Mouse (Mus musculus) limb, embryonic 14.5 days (tissue): Measurements from ENCODE around the gene Celsr1. TPM values are rescaled to one million over a fixed set of nuclear protein-coding genes. Genes with fewer than 3 reads are reported as not detected.

ENCODE experiments used
- ATAC-seq: fragments of 200-750 bp; cut with Nextera tagmentation; 2 replicates; pipeline ENCODE4 v1.8.0; 2017; ENCODE audit warnings: low read depth, moderate number of reproducible peaks, moderate TSS enrichment; ENCODE audit not compliant: low FRiP score
- DNase-seq: peaks from one replicate; pipeline ENCODE4 v3.0.0-alpha.2; 2015; ENCODE audit warnings: low spot score
- H3K27ac ChIP-seq: fragments of 300-500 bp; sonication (generic); replicated peaks from 2 replicates; pipeline ENCODE4 v1.5.1; 2014; ENCODE audit warnings: low read depth, mild to moderate bottlenecking, low read length, moderate library complexity, mixed read lengths
- H3K27me3 ChIP-seq: fragments of 300-500 bp; sonication (generic); 2 replicates; pipeline ENCODE4 v1.6.1; 2014; ENCODE audit warnings: low read length, mixed read lengths; ENCODE audit not compliant: control insufficient read depth, insufficient read depth
- H3K36me3 ChIP-seq: fragments of 300-500 bp; sonication (generic); 2 replicates; pipeline ENCODE4 v1.6.1; 2014; ENCODE audit warnings: mild to moderate bottlenecking, low read length, moderate library complexity, mixed read lengths; ENCODE audit not compliant: control insufficient read depth, insufficient read depth
- H3K4me1 ChIP-seq: fragments of 300-500 bp; sonication (generic); 2 replicates; pipeline ENCODE4 v1.6.1; 2014; ENCODE audit warnings: antibody characterized with exemption, low read length, mixed read lengths; ENCODE audit not compliant: control insufficient read depth, insufficient read depth
- H3K4me2 ChIP-seq: fragments of 300-500 bp; sonication (generic); replicated peaks from 2 replicates; pipeline ENCODE4 v1.6.1; 2014; ENCODE audit warnings: low read depth, mild to moderate bottlenecking, low read length, moderate library complexity; ENCODE audit not compliant: severe bottlenecking
- H3K4me3 ChIP-seq: fragments of 300-500 bp; sonication (generic); replicated peaks from 2 replicates; pipeline ENCODE4 v1.5.1; 2014; ENCODE audit warnings: low read length
- H3K9ac ChIP-seq: fragments of 300-500 bp; sonication (generic); 2 replicates; pipeline ENCODE4 v1.6.1; 2014; ENCODE audit warnings: mild to moderate bottlenecking, low read depth, low read length, moderate library complexity; ENCODE audit not compliant: severe bottlenecking
- H3K9me3 ChIP-seq: fragments of 300-500 bp; sonication (generic); 2 replicates; pipeline ENCODE4 v1.6.1; 2016; ENCODE audit warnings: low read length; ENCODE audit not compliant: control insufficient read depth
- POLR2A ChIP-seq: fragments of 200-500 bp; IDR thresholded peaks from 2 replicates; pipeline ENCODE4 v1.8.0; 2012; ENCODE audit warnings: inconsistent platforms, mild to moderate bottlenecking, moderate library complexity, borderline replicate concordance; ENCODE audit not compliant: insufficient read depth, insufficient read length; ENCODE audit errors: extremely low read depth
- WGBS: fragments of 180-500 bp; shearing (Covaris S2); extraction: QIAGEN DNeasy Blood & Tissue Kit; methylation state at CpG from one replicate; pipeline ENCODE4 v1.1.7; 2014; 5-methylcytosine and 5-hydroxymethylcytosine counted together
- polyA plus RNA-seq, 2 experiments: library from polyadenylated mRNA; depleted of rRNA in 1 of 2; stranded (reverse) in 1 of 2; unstranded in 1 of 2; fragments of >200 nt; fragmentation: Nextera tagmentation in 1 of 2; extraction: Ambion mirVana in 1 of 2; gene quantifications; 2 replicates each; pipeline versions ENCODE4 v1.2.1 to v1.2.3; 2012 to 2014

The Celsr1 gene
- polyA plus RNA-seq, 2 experiments = 6.5 to 11.8 TPM

DNA sequence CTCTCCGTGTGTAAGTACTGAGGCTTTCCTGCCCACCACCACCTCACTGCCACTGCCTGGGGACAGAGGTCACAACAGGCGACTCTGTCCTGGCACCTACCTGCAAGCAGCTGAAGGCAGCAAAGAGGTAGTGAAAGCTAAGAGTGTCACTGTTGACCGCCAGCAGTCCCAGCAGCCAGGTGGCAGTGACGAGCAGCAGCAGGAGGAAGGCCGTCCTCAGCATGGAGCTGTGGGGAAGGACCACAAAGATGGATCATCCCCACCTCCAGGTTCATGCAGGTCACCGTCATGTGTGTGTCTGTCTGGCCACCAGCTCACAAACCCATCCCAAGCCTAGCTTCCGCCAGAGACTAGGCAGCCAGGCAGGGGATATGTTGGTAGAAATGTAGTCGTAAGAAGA is 129.8 kb downstream of the Celsr1 start:
- WGBS = 68% methylated on average over 8 of the region's 8 CpGs
- Histone ChIP-seq H3K27me3 (no peaks in the 10 kb centered on the region), H3K27ac (no peak overlapping the region), H3K9me3 (no peaks in the 10 kb centered on the region), H3K4me2 (no peak overlapping the region), H3K9ac (no peak overlapping the region), H3K36me3 (0 out of 2 replicates have a peak, but pooled peaks cover 11% of the 10 kb centered on the region), H3K4me1 (no peaks in the 10 kb centered on the region), H3K4me3 (no peak overlapping the region)
- no peak for DNase-seq
- no peak for ATAC-seq
- TF ChIP-seq POLR2A = no peak

DNA sequence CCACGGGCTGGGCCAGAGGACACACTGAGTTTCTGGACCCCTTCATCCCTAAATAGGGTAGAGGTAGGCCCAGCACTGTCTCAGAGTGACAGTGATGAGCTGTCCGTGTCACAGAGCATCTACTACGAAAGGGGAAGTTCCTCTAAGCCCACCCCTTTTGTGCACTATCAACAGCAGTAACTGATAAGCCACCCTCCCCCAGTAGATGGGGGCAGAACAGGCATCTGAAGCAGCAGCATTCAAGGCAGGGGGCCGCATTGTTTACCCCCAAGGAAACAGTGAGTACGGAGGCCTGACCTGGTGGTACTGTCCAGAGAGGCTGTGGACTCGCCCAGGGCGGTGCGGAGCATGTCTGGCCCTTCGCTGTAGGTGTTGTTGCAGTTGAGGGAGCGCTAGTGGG is 131.1 kb downstream of the Celsr1 start:
- Histone ChIP-seq H3K4me2 (no peak overlapping the region), H3K4me1 (no peaks in the 10 kb centered on the region), H3K9me3 (no peaks in the 10 kb centered on the region), H3K27ac (no peak overlapping the region), H3K27me3 (no peaks in the 10 kb centered on the region), H3K9ac (no peak overlapping the region), H3K36me3 (peaks cover 23% of the 10 kb centered on the region), H3K4me3 (no peak overlapping the region)
- DNase-seq = no peak
- no peak for TF ChIP-seq POLR2A
- WGBS = 84% methylated on average over 10 of the region's 10 CpGs
- ATAC-seq = no peak

DNA sequence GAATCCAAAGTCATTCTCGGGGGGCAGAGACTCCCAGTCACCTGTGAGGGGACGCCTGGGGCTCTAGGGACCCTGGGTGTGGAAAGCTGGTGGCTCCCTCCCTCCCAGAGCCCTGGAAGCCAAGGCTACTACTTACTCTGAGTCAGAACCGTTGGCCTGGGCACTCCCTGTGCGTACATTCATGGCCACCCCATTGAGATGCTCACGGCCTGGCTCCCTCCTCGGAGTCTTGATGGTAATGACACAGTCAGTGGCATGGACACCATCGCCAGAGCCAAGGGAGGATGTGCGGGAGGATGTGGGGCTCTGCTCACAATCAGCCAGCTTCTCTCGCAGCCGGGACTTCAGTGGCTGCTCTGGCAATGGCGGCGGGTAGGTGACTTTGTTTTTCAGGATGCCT is 132.8 kb downstream of the Celsr1 start:
- Histone ChIP-seq H3K4me2 (no peak overlapping the region), H3K4me1 (no peaks in the 10 kb centered on the region), H3K9ac (no peak overlapping the region), H3K4me3 (no peak overlapping the region), H3K36me3 (peaks cover 38% of the 10 kb centered on the region), H3K9me3 (no peaks in the 10 kb centered on the region), H3K27me3 (no peaks in the 10 kb centered on the region), H3K27ac (no peak overlapping the region)
- ATAC-seq (no peak), DNase-seq (no peak)
- TF ChIP-seq POLR2A = no peak
- 83% methylated on average over 12 of the region's 12 CpGs for WGBS

DNA sequence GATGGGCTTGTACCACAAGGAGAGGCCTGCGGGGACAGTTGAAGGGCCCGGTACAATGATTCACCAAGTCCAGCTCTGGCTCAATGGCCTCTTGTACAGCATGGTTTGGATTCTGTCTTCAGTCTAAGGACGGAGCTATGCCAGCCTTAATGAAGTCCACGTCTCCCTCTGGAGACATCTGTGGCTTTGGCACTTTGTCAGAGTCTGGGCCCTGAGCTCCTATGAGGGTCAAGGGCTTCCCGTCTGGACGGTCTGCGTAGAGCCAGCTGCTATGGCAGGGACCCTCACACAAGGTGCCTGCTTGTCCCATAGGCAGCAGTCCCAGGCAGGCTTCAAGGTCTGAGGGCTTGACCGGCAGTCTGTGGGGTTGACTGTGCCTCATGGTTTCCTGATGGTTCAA is 133.3 kb downstream of the Celsr1 start:
- ATAC-seq (no peak), DNase-seq (no peak)
- Histone ChIP-seq H3K9ac (no peak overlapping the region), H3K27ac (no peak overlapping the region), H3K4me3 (no peak overlapping the region), H3K36me3 (peaks cover 38% of the 10 kb centered on the region), H3K4me1 (no peaks in the 10 kb centered on the region), H3K4me2 (no peak overlapping the region), H3K9me3 (no peaks in the 10 kb centered on the region), H3K27me3 (no peaks in the 10 kb centered on the region)
- 80% methylated on average over 8 of the region's 8 CpGs for WGBS
- no peak for TF ChIP-seq POLR2A

DNA sequence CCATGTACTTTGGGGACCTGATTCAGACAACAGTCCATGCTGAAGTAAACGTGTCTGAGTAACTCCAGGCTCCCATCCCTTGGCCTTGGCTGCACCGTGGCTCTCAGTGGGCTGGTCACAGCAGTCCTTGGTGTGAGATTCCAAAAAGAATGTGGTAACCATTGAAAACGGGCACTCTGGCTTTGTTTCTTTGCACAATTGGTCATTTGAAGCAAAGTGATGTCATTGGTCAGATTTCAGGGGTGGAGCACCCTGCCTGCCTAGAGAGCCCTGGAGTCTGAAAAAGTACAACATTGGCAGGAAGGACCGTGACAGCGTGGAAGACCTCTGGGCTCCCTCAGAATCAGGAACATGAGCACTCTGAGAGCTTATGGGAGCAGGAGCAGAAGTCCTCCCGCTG is 134.2 kb downstream of the Celsr1 start:
- H3K4me2 ChIP-seq = no peak overlapping the region
- no peaks in the 10 kb centered on the region for H3K27me3 ChIP-seq
- H3K36me3 ChIP-seq = peaks cover 46% of the 10 kb centered on the region
- H3K9me3 ChIP-seq = no peaks in the 10 kb centered on the region
- H3K4me1 ChIP-seq = no peaks in the 10 kb centered on the region
- no peak overlapping the region for H3K9ac ChIP-seq
- no peak overlapping the region for H3K27ac ChIP-seq
- WGBS = 74% methylated on average over 6 of the region's 6 CpGs
- ATAC-seq = no peak
- no peak for DNase-seq
- no peak overlapping the region for H3K4me3 ChIP-seq
- TF ChIP-seq POLR2A = no peak

DNA sequence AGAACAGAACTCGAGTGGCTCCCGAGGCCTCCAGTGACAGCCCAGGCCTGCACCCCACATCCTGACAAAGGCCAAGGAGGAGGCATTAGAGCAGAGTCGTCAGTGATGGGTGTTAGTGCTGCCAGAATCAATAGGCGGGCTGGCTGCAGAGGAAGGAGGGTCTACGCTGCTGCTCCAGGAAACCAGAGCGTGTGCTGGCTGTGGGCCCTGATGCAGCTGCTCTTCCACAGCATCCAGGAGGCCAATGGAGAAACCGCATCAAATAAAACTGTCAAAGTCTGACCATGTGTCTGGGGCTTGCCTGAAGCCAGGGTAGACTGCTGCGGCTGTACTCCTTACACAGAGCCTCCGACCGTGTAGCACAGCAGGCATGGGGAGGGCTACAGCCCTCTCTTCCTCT is 136.5 kb downstream of the Celsr1 start:
- no peak for TF ChIP-seq POLR2A
- Histone ChIP-seq H3K4me3 (no peak overlapping the region), H3K9me3 (no peaks in the 10 kb centered on the region), H3K4me2 (no peak overlapping the region), H3K9ac (no peak overlapping the region), H3K27me3 (no peaks in the 10 kb centered on the region), H3K27ac (no peak overlapping the region), H3K4me1 (no peaks in the 10 kb centered on the region), H3K36me3 (peaks cover 69% of the 10 kb centered on the region)
- no peak for DNase-seq
- WGBS = 82% methylated on average over 10 of the region's 10 CpGs
- no peak for ATAC-seq
